Mouse (Mus musculus): ENCODE data around the gene Myo9a.
"Not testable (repeated sequence)": the region's sequence is repeated elsewhere in the genome, so short reads cannot be mapped to it uniquely, and the experiment has no call there.

Gene Myo9a

GRCm38 (mm10) chr9:59751966-59752365 lies 1.3 kb downstream of the Myo9a start:
- no peak for DNase-seq

GRCm38 (mm10) chr9:59755199-59755598 lies 4.5 kb downstream of the Myo9a start:
- DNase-seq = no peak

GRCm38 (mm10) chr9:59757016-59757415 lies 6.3 kb downstream of the Myo9a start:
- DNase-seq = not testable (repeated sequence)

GRCm38 (mm10) chr9:59760515-59760914 lies 9.8 kb downstream of the Myo9a start:
- no peak for DNase-seq

- DNase-seq = not testable (repeated sequence)
Measured at GRCm38 (mm10) chr9:59766966-59767461, 16.3 kb downstream of the Myo9a start.

- not testable (repeated sequence) for DNase-seq
Measured at GRCm38 (mm10) chr9:59806046-59806774, 55.5 kb downstream of the Myo9a start.

- DNase-seq = peak; percentile 30
Measured at GRCm38 (mm10) chr9:59884551-59884950, 133.9 kb downstream of the Myo9a start.

- DNase-seq = no peak
Measured at GRCm38 (mm10) chr9:59903382-59903781, 152.7 kb downstream of the Myo9a start.

GRCm38 (mm10) chr9:59914761-59915160 lies 164.1 kb downstream of the Myo9a start:
- DNase-seq = no peak

- no peak for DNase-seq
Measured at GRCm38 (mm10) chr9:59930248-59930647, 179.6 kb downstream of the Myo9a start.

GRCm38 (mm10) chr9:59935866-59936265 lies 185.2 kb downstream of the Myo9a start:
- not testable (repeated sequence) for DNase-seq

- DNase-seq = no peak
Measured at GRCm38 (mm10) chr9:59938529-59938928, 187.8 kb downstream of the Myo9a start.

- DNase-seq = no peak
Measured at GRCm38 (mm10) chr9:59939691-59940090, 189.0 kb downstream of the Myo9a start.

- no peak for DNase-seq
Measured at GRCm38 (mm10) chr9:59940913-59941884, 190.5 kb downstream of the Myo9a start.

- no peak for DNase-seq
Measured at GRCm38 (mm10) chr9:59941885-59942350, 191.2 kb downstream of the Myo9a start.

GRCm38 (mm10) chr9:59942501-59943085 lies 191.9 kb downstream of the Myo9a start:
- no peak for DNase-seq

GRCm38 (mm10) chr9:59943826-59944225 lies 193.1 kb downstream of the Myo9a start:
- DNase-seq = no peak

- no peak for DNase-seq
Measured at GRCm38 (mm10) chr9:59945241-59945640, 194.5 kb downstream of the Myo9a start.

- DNase-seq = no peak
Measured at GRCm38 (mm10) chr9:59947271-59947670, 196.6 kb downstream of the Myo9a start.

GRCm38 (mm10) chr9:59948226-59948625 lies 197.5 kb downstream of the Myo9a start:
- DNase-seq = no peak

- DNase-seq = no peak
Measured at GRCm38 (mm10) chr9:59948691-59949250, 198.1 kb downstream of the Myo9a start.

GRCm38 (mm10) chr9:59949511-59949910 lies 198.8 kb downstream of the Myo9a start:
- DNase-seq = no peak

- no peak for DNase-seq
Measured at GRCm38 (mm10) chr9:59949981-59950380, 199.3 kb downstream of the Myo9a start.

All from layer of hippocampus, adult 9-11 months (tissue).